In the genomic region with DNA sequence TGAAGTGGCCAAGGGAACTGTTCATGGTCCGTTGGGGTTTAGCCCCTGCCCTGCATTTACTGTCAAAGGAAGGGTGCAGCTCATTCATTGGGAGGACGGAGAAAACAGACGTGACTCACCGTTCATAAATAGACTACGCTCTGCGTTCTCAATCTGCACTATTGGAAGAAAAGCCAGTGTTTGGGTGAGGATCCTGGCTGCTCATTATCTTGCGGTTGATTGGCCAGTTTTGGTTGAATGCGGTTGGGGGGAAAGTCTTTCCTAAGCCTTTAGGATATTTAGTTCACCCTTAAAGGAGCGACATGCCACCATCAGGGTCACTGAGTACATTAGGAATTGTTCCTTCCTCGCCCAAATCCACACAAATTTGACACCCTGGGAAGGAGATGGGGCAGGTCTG, we compare ENCODE assay signal across 8 mouse cellular contexts. TPM values are rescaled to one million over a fixed set of nuclear protein-coding genes. Genes with fewer than 3 reads are reported as not detected.
A peak's percentile ranks its signal among the peaks of the same experiment; 100 is the strongest.
DNase-seq lines count a peak whose midpoint lies in the region; ATAC-seq and TF ChIP-seq lines count a peak whose summit lies in the region.

No protein-coding gene starts in this region.

- no peaks in the 10 kb centered on the region for H3K27me3 ChIP-seq in lung, embryonic 14.5 days (ENCODE audit: insufficient read depth, low read length)
- H3K27me3 ChIP-seq in intestine, embryonic 14.5 days (replicated peaks; ENCODE audit: control insufficient read depth, insufficient read depth, low read length) = no peaks in the 10 kb centered on the region
- H3K27me3 ChIP-seq in neural tube, embryonic 15.5 days (replicated peaks) = no peaks in the 10 kb centered on the region

- H3K9ac ChIP-seq in lung, embryonic 14.5 days = peak overlapping the region; percentile 78
- peak overlapping the region; percentile 72 for H3K9ac ChIP-seq in intestine, embryonic 14.5 days (ENCODE audit: low read length)
- peak overlapping the region; percentile 56 for H3K9ac ChIP-seq in neural tube, embryonic 15.5 days (replicated peaks)

- no peak for ATAC-seq in lung, embryonic 14.5 days (ENCODE audit: insufficient read depth)
- ATAC-seq in intestine, embryonic 14.5 days (replicated peaks; ENCODE audit: low FRiP score, low TSS enrichment, low read depth) = no peak
- ATAC-seq in neural tube, embryonic 15.5 days (ENCODE audit: low FRiP score) = no peak

- H3K36me3 ChIP-seq in lung, embryonic 14.5 days (ENCODE audit: insufficient read depth) = no peaks in the 10 kb centered on the region
- no peaks in the 10 kb centered on the region for H3K36me3 ChIP-seq in intestine, embryonic 14.5 days (ENCODE audit: control insufficient read depth, insufficient read depth, low read length)
- H3K36me3 ChIP-seq in neural tube, embryonic 15.5 days = no peaks in the 10 kb centered on the region; the same call in 1 of the 2 replicates

- H3K4me2 ChIP-seq in lung, embryonic 14.5 days = peak overlapping the region; percentile 90
- H3K4me2 ChIP-seq in intestine, embryonic 14.5 days (ENCODE audit: low read length) = peak overlapping the region; percentile 61
- H3K4me2 ChIP-seq in neural tube, embryonic 15.5 days = peak overlapping the region; percentile 69

- H3K4me3 ChIP-seq in lung, embryonic 14.5 days (ENCODE audit: low read depth, low read length) = peak overlapping the region; percentile 83
- H3K4me3 ChIP-seq in cortical plate, adult 2 months (ENCODE audit: insufficient read depth, low read length) = peak overlapping the region; percentile 73
- peak overlapping the region; percentile 61 for H3K4me3 ChIP-seq in intestine, embryonic 14.5 days (ENCODE audit: low read depth, low read length)
- H3K4me3 ChIP-seq in neural tube, embryonic 15.5 days (replicated peaks) = peak overlapping the region; percentile 91

- H3K4me1 ChIP-seq in lung, embryonic 14.5 days (ENCODE audit: insufficient read depth) = peaks cover 12% of the 10 kb centered on the region
- peaks cover 9% of the 10 kb centered on the region for H3K4me1 ChIP-seq in cortical plate, adult 2 months (ENCODE audit: control insufficient read depth, insufficient read depth, low read length)
- peaks cover 11% of the 10 kb centered on the region; the same call in 1 of the 2 replicates for H3K4me1 ChIP-seq in intestine, embryonic 14.5 days (replicated peaks; ENCODE audit: control insufficient read depth, insufficient read depth, low read length)
- H3K4me1 ChIP-seq in neural tube, embryonic 15.5 days = peaks cover 26% of the 10 kb centered on the region

- DNase-seq in lung, embryonic 14.5 days = peak; percentile 42
- DNase-seq in lung, adult 18-20 months = no peak
- DNase-seq in intestine, embryonic 14.5 days (ENCODE audit: low spot score) = peak; percentile 60
- no peak for DNase-seq in ovary, postnatal 36 days (ENCODE audit: low spot score)
- DNase-seq in spleen, postnatal 10 days (ENCODE audit: low spot score in 2 of 2) = no peak
- no peak for DNase-seq in spleen, postnatal 36 days (ENCODE audit: low spot score in 2 of 2)

- no peak for TF ChIP-seq CTCF in lung, embryonic 14.5 days (IDR thresholded peaks at IDR 0.05; ENCODE audit: low read depth)
- no peak for TF ChIP-seq CTCF in cortical plate, adult 2 months (IDR thresholded peaks at IDR 0.05; ENCODE audit: extremely low read depth, insufficient read depth, low read length)

- H3K27ac ChIP-seq in lung, embryonic 14.5 days (ENCODE audit: low read depth) = no peak overlapping the region
- 0 out of 2 replicates have a peak overlapping the region, but pooled peaks have one; percentile 48 for H3K27ac ChIP-seq in cortical plate, adult 2 months (ENCODE audit: insufficient read depth, low read length)
- H3K27ac ChIP-seq in intestine, embryonic 14.5 days (ENCODE audit: low read depth) = no peak overlapping the region
- peak overlapping the region; percentile 87 for H3K27ac ChIP-seq in neural tube, embryonic 15.5 days (replicated peaks)

- no peaks in the 10 kb centered on the region for H3K9me3 ChIP-seq in lung, embryonic 14.5 days (ENCODE audit: low read depth, low read length)
- H3K9me3 ChIP-seq in intestine, embryonic 14.5 days (ENCODE audit: control insufficient read depth, low read length) = no peaks in the 10 kb centered on the region
- no peaks in the 10 kb centered on the region for H3K9me3 ChIP-seq in neural tube, embryonic 15.5 days (replicated peaks)

- no peak for TF ChIP-seq POLR2A in cortical plate, adult 2 months (IDR thresholded peaks at IDR 0.05; ENCODE audit: extremely low read depth, insufficient read depth, low read length)

- 8% methylated on average over 10 of the region's 10 CpGs for WGBS in lung, embryonic 14.5 days
- WGBS in intestine, embryonic 14.5 days = 6% methylated on average over 10 of the region's 10 CpGs
- 1% methylated on average over 10 of the region's 10 CpGs for WGBS in neural tube, embryonic 15.5 days

RNA-seq across cellular contexts. Expression of a gene that starts 5.4 kb away (rescaled TPM):
- polyA plus RNA-seq in lung, embryonic 14.5 days (2014; fragmentation: Nextera tagmentation; extraction: Ambion mirVana) = 47.8 and 49.7 TPM in 2 replicates
- 50.0 and 50.9 TPM in 2 replicates for polyA plus RNA-seq in cortical plate, adult 2 months (2012; rRNA removed)
- polyA plus RNA-seq in intestine, embryonic 14.5 days (2014; fragmentation: Nextera tagmentation; extraction: Ambion mirVana) = 24.2 and 25.3 TPM in 2 replicates
- polyA plus RNA-seq in neural tube, embryonic 15.5 days (2015; fragmentation: Nextera tagmentation; extraction: Ambion mirVana) = 67.1 and 79.4 TPM in 2 replicates

RNA-seq across cellular contexts. Expression of a gene that starts 20.3 kb away (rescaled TPM):
- polyA plus RNA-seq in lung, embryonic 14.5 days (2014; fragmentation: Nextera tagmentation; extraction: Ambion mirVana) = 8.9 and 10.2 TPM in 2 replicates
- polyA plus RNA-seq in cortical plate, adult 2 months (2012; rRNA removed) = 0.38 and 1.5 TPM in 2 replicates
- polyA plus RNA-seq in intestine, embryonic 14.5 days (2014; fragmentation: Nextera tagmentation; extraction: Ambion mirVana) = 26.7 and 29.9 TPM in 2 replicates
- polyA plus RNA-seq in neural tube, embryonic 15.5 days (2015; fragmentation: Nextera tagmentation; extraction: Ambion mirVana) = 0.50 and 3.5 TPM in 2 replicates

Comparison
In these comparisons a context has a peak if more than half of its experiments do, and no peak if none do; other contexts are left out.
1. DNase-seq: peak in lung, embryonic 14.5 days (single experiment) and intestine, embryonic 14.5 days (single experiment); none in lung, adult 18-20 months (0 of 2), ovary, postnatal 36 days (single experiment), spleen, postnatal 10 days (0 of 2) and spleen, postnatal 36 days (0 of 2).
2. H3K27ac ChIP-seq: peak in cortical plate, adult 2 months (single experiment) and neural tube, embryonic 15.5 days (single experiment); none in lung, embryonic 14.5 days (single experiment) and intestine, embryonic 14.5 days (single experiment).
3. Peak in every context shown above with its lines, with median percentiles within 50 percentile points of each other: H3K4me2 ChIP-seq, H3K4me3 ChIP-seq and H3K9ac ChIP-seq.